Mouse (Mus musculus) heart, embryonic 12.5 days (tissue): Measurements from ENCODE around the gene Dgki. TPM values are rescaled to one million over a fixed set of nuclear protein-coding genes. Genes with fewer than 3 reads are reported as not detected.

Experiments
- ATAC-seq: fragments of 200-750 bp; cut with Nextera tagmentation; 2 replicates; pipeline ENCODE4 v1.8.0; 2017; ENCODE audit warnings: moderate TSS enrichment, moderate library complexity; ENCODE audit not compliant: insufficient number of reproducible peaks, low FRiP score
- H3K27ac ChIP-seq: fragments of 300-500 bp; sonication (generic); 2 replicates; pipeline ENCODE4 v1.5.1; 2016; ENCODE audit warnings: mild to moderate bottlenecking, moderate library complexity; ENCODE audit not compliant: poor library complexity, severe bottlenecking
- H3K27me3 ChIP-seq: fragments of 300-500 bp; sonication (generic); replicated peaks from 2 replicates; pipeline ENCODE4 v1.6.1; 2016; ENCODE audit warnings: mild to moderate bottlenecking, moderate library complexity
- H3K36me3 ChIP-seq: fragments of 300-500 bp; sonication (generic); 2 replicates; pipeline ENCODE4 v1.6.1; 2016; ENCODE audit warnings: mild to moderate bottlenecking, moderate library complexity
- H3K4me1 ChIP-seq: fragments of 300-500 bp; sonication (generic); replicated peaks from 2 replicates; pipeline ENCODE4 v1.6.1; 2016; ENCODE audit warnings: mild to moderate bottlenecking
- H3K4me2 ChIP-seq: fragments of 300-500 bp; sonication (generic); 2 replicates; pipeline ENCODE4 v1.6.1; 2016; ENCODE audit warnings: mild to moderate bottlenecking, moderate library complexity
- H3K4me3 ChIP-seq: fragments of 300-500 bp; sonication (generic); 2 replicates; pipeline ENCODE4 v1.5.1; 2016; ENCODE audit warnings: mild to moderate bottlenecking
- H3K9ac ChIP-seq: fragments of 300-500 bp; sonication (generic); 2 replicates; pipeline ENCODE4 v1.6.1; 2016; ENCODE audit warnings: mild to moderate bottlenecking, moderate library complexity
- H3K9me3 ChIP-seq: fragments of 300-500 bp; sonication (generic); replicated peaks from 2 replicates; pipeline ENCODE4 v1.6.1; 2016; ENCODE audit warnings: mild to moderate bottlenecking, moderate library complexity
- WGBS: fragments of 180-500 bp; shearing (Covaris S2); methylation state at CpG from one replicate; pipeline ENCODE4 v1.1.7; 2016; 5-methylcytosine and 5-hydroxymethylcytosine counted together
- polyA plus RNA-seq: library from polyadenylated mRNA; unstranded; fragments of >200 nt; fragmentation: Nextera tagmentation; extraction: Ambion mirVana; gene quantifications from 2 replicates; pipeline ENCODE4 v1.2.1, GENCODE M21; 2016

Dgki gene
- polyA plus RNA-seq, 1 experiment from 2014 or later, result 0.84 TPM

- Histone ChIP-seq H3K4me2 (no peak overlapping the region), H3K36me3 (no peaks in the 10 kb centered on the region), H3K27me3 (no peaks in the 10 kb centered on the region), H3K4me3 (no peak overlapping the region), H3K9me3 (no peaks in the 10 kb centered on the region), H3K4me1 (peaks cover 10% of the 10 kb centered on the region; the same call in 1 of the 2 replicates), H3K27ac (no peak overlapping the region), H3K9ac (no peak overlapping the region)
- WGBS, result 82% methylated on average over 3 of the region's 3 CpGs
- no peak for ATAC-seq
These were observed 239.9 kb downstream of the Dgki start for GRCm38 (mm10) chr6:37060114-37060513.

DNA sequence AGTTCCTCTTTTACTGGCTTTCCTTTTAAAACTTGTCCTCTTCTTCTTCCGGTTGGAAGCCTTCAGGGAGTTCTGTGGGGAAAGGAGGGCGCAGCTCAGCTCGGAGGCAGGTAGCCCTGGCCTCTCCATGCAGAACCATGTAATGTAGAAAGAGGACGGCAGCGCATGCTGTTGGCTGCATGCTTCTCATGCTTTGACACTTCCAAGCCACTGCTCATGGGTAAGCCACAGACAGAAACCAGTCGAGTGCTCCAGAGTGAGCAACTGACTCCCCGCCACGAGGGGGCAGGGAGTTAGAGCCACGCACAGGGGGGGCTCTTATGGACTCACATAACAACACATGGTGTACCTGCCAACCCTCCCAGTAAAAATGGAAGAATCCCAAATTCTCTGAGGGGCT, 242.0 kb downstream of the Dgki start:
- no peak for ATAC-seq
- no peak overlapping the region for H3K27ac ChIP-seq
- H3K4me2 ChIP-seq, result no peak overlapping the region
- H3K36me3 ChIP-seq, result no peaks in the 10 kb centered on the region
- no peak overlapping the region for H3K9ac ChIP-seq
- H3K27me3 ChIP-seq, result no peaks in the 10 kb centered on the region
- H3K9me3 ChIP-seq, result no peaks in the 10 kb centered on the region
- peaks cover 3% of the 10 kb centered on the region; the same call in 1 of the 2 replicates for H3K4me1 ChIP-seq
- no peak overlapping the region for H3K4me3 ChIP-seq
- WGBS, result 75% methylated on average over 9 of the region's 9 CpGs

DNA sequence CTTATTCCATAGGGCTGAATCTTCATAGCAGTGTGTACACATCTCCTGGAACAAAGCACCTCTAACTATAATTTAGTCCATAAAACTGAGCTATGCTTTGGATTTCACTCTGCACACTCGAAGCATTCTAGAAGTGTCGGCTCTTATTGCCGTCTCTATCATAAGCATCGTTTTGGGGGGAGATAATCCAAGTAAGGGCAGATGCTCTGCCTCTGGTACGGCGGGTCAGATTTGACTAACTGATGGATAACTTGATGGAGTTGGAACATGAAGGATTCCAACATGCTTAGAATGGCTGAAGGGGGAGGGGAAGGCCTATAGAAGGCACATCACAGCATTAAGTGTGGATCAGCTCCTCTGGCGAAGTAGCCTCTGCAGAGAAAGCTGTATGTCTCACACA, 242.4 kb downstream of the Dgki start:
- no peak for ATAC-seq
- no peaks in the 10 kb centered on the region for H3K36me3 ChIP-seq
- H3K9ac ChIP-seq, result no peak overlapping the region
- WGBS, result 86% methylated on average over 7 of the region's 7 CpGs
- peaks cover 3% of the 10 kb centered on the region; the same call in 1 of the 2 replicates for H3K4me1 ChIP-seq
- H3K9me3 ChIP-seq, result no peaks in the 10 kb centered on the region
- no peak overlapping the region for H3K4me2 ChIP-seq
- H3K4me3 ChIP-seq, result no peak overlapping the region
- no peaks in the 10 kb centered on the region for H3K27me3 ChIP-seq
- no peak overlapping the region for H3K27ac ChIP-seq

DNA sequence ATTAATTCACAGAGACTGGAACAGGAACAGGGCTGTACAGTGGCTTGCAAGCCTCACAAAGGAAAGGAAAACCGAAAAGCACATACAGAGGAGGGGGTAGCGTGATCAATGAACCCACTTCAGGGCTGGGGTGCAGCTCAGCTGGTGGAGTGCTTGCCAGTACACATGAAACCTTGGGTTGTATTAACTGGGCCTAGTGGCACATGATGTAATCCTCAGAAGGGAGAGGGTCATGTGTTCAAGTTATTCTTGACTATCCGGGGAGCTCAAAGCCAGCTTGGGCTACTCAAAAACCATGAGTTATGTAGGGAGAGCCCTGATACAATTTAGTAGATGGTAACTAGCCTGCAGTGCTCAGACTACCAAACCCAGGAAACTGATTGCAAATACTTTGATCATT, 244.3 kb downstream of the Dgki start:
- Histone ChIP-seq H3K4me3 (no peak overlapping the region), H3K36me3 (no peaks in the 10 kb centered on the region), H3K27ac (no peak overlapping the region), H3K4me1 (peaks cover 9% of the 10 kb centered on the region), H3K9ac (no peak overlapping the region), H3K4me2 (no peak overlapping the region), H3K9me3 (no peaks in the 10 kb centered on the region), H3K27me3 (no peaks in the 10 kb centered on the region)
- 73% methylated on average over 3 of the region's 3 CpGs for WGBS
- no peak for ATAC-seq

- no peak for ATAC-seq
- Histone ChIP-seq H3K9ac (no peak overlapping the region), H3K27me3 (no peaks in the 10 kb centered on the region), H3K9me3 (no peaks in the 10 kb centered on the region), H3K27ac (no peak overlapping the region), H3K4me2 (no peak overlapping the region), H3K4me3 (no peak overlapping the region), H3K36me3 (no peaks in the 10 kb centered on the region), H3K4me1 (peaks cover 9% of the 10 kb centered on the region)
- WGBS, result 58% methylated on average over 5 of the region's 5 CpGs
These were observed 244.9 kb downstream of the Dgki start for GRCm38 (mm10) chr6:37055128-37055527.

DNA sequence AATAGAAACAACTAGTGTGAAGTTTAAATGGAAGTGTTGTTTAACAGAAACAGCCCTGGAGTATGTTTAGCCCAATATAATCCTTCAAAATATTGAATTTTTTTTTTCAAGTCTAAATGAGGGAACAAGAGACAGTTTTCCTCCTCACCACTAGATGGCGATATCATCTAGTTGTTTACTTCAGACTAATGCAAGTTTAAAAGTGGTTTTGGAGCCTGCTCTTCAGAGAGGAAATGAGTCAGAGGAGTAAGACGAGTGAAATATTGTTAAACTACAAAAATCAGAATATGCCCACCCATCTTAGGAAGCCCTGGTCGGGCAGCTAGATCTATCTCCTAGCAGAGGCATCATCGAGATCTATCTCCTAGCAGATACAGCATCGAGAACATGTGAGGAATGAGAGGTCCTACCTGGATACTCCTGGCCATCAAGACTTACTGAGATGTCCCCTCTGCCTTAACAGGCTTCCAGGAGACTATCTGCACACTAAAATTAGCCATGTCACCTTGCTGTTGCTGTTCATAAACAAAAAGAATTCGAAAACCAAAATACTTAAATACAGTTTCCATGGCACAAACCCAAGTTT, 245.5 kb downstream of the Dgki start:
- no peak overlapping the region for H3K9ac ChIP-seq
- H3K36me3 ChIP-seq, result no peaks in the 10 kb centered on the region
- 39% methylated on average over 6 of the region's 6 CpGs for WGBS
- H3K4me3 ChIP-seq, result no peak overlapping the region
- no peaks in the 10 kb centered on the region for H3K27me3 ChIP-seq
- H3K9me3 ChIP-seq, result no peaks in the 10 kb centered on the region
- no peak overlapping the region for H3K4me2 ChIP-seq
- peaks cover 9% of the 10 kb centered on the region for H3K4me1 ChIP-seq
- no peak for ATAC-seq
- H3K27ac ChIP-seq, result no peak overlapping the region

DNA sequence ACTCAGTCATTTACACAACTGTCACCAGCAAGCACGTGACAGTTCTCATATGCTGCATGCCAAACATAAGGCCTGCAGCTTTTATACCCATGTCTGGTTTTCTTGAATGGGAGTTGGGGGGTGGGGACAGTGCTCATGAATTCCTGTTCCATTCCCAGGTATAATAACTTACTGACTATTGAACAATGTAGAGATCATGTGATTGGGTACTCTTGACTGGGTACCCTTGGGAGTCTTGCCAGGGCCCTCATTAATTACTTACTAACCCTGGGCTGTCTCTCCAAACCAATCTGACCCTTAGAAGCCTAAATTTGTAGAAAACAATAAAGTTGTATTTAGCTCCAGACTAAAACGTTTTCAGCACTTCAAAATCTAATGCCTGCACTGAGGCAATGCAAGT, 246.6 kb downstream of the Dgki start:
- Histone ChIP-seq H3K4me2 (no peak overlapping the region), H3K9me3 (no peaks in the 10 kb centered on the region), H3K27me3 (no peaks in the 10 kb centered on the region), H3K36me3 (no peaks in the 10 kb centered on the region), H3K4me3 (no peak overlapping the region), H3K9ac (no peak overlapping the region), H3K4me1 (peaks cover 9% of the 10 kb centered on the region), H3K27ac (no peak overlapping the region)
- ATAC-seq, result no peak
- 51% methylated on average over 2 of the region's 2 CpGs for WGBS

GRCm38 (mm10) chr6:37051652-37052051, 248.3 kb downstream of the Dgki start:
- Histone ChIP-seq H3K27ac (no peak overlapping the region), H3K4me3 (no peak overlapping the region), H3K9ac (no peak overlapping the region), H3K4me1 (peaks cover 9% of the 10 kb centered on the region), H3K9me3 (no peaks in the 10 kb centered on the region), H3K4me2 (no peak overlapping the region), H3K27me3 (no peaks in the 10 kb centered on the region), H3K36me3 (no peaks in the 10 kb centered on the region)
- whole genome bisulfite sequencing, result 40% methylated on average over 5 of the region's 5 CpGs
- no peak for ATAC-seq

GRCm38 (mm10) chr6:37051150-37051549, 248.8 kb downstream of the Dgki start:
- 82% methylated on average over 1 of the region's 1 CpGs for WGBS

GRCm38 (mm10) chr6:37047611-37048129, 252.3 kb downstream of the Dgki start:
- no peak overlapping the region for H3K4me2 ChIP-seq
- H3K36me3 ChIP-seq, result no peaks in the 10 kb centered on the region
- H3K9ac ChIP-seq, result no peak overlapping the region
- no peak for ATAC-seq
- H3K4me1 ChIP-seq, result peaks cover 6% of the 10 kb centered on the region; the same call in 1 of the 2 replicates
- WGBS, result 50% methylated on average over 4 of the region's 4 CpGs
- H3K4me3 ChIP-seq, result no peak overlapping the region
- no peak overlapping the region for H3K27ac ChIP-seq
- no peaks in the 10 kb centered on the region for H3K27me3 ChIP-seq
- H3K9me3 ChIP-seq, result no peaks in the 10 kb centered on the region

More at GRCm38 (mm10) chr6:37051150-37051549, 248.8 kb downstream of the Dgki start:
- Histone ChIP-seq H3K9me3 (no peaks in the 10 kb centered on the region), H3K9ac (no peak overlapping the region), H3K27me3 (no peaks in the 10 kb centered on the region), H3K4me1 (peaks cover 9% of the 10 kb centered on the region), H3K4me2 (no peak overlapping the region), H3K27ac (no peak overlapping the region), H3K4me3 (no peak overlapping the region), H3K36me3 (no peaks in the 10 kb centered on the region)
- no peak for ATAC-seq

GRCm38 (mm10) chr6:37046152-37046788, 253.7 kb downstream of the Dgki start:
- H3K9me3 ChIP-seq, result no peaks in the 10 kb centered on the region
- WGBS, result 29% methylated on average over 4 of the region's 4 CpGs
- ATAC-seq, result no peak

More at GRCm38 (mm10) chr6:37046152-37046788, 253.7 kb downstream of the Dgki start:
- Histone ChIP-seq H3K27ac (no peak overlapping the region), H3K27me3 (no peaks in the 10 kb centered on the region), H3K36me3 (no peaks in the 10 kb centered on the region), H3K9ac (no peak overlapping the region), H3K4me3 (no peak overlapping the region), H3K4me2 (no peak overlapping the region), H3K4me1 (no peaks in the 10 kb centered on the region)
